Mouse (Mus musculus) brain, embryonic 18.5 days (tissue): ENCODE measurements around the gene Ppp1r16b.
"Not testable (repeated sequence)": the region's sequence is repeated elsewhere in the genome, so short reads cannot be mapped to it uniquely, and the experiment has no call there.

ENCODE experiments used
- DNase-seq: peaks from one replicate; pipeline ENCODE4 v3.0.0-alpha.2; 2012; ENCODE audit warnings: low read depth, low spot score

Gene Ppp1r16b

GRCm38 (mm10) chr2:158721481-158721880 is 56.3 kb downstream of the Ppp1r16b start:
- no peak for DNase-seq

GRCm38 (mm10) chr2:158722135-158722534 is 56.9 kb downstream of the Ppp1r16b start:
- DNase-seq: no peak

GRCm38 (mm10) chr2:158722991-158723551 is 57.9 kb downstream of the Ppp1r16b start:
- no peak for DNase-seq

DNA sequence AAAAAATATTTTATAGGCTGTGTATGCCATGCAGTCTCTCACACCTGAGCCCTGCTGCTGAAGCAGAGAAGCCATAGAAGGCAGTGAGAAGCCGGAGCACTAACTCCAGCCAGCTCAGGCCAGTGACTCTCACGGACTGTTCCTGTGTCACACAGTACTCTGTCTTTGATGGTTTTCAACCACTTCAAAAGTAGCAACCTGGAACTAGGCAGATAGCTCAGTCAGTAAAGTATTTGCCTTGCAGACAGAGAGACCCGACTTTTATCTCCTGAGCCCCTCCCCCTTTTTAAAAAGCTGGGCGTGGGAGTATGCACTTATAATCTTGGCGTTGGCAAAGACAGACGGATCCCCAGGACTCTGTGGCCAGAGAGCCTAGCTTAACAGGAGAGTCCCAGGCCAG is 58.6 kb downstream of the Ppp1r16b start:
- no peak for DNase-seq

DNA sequence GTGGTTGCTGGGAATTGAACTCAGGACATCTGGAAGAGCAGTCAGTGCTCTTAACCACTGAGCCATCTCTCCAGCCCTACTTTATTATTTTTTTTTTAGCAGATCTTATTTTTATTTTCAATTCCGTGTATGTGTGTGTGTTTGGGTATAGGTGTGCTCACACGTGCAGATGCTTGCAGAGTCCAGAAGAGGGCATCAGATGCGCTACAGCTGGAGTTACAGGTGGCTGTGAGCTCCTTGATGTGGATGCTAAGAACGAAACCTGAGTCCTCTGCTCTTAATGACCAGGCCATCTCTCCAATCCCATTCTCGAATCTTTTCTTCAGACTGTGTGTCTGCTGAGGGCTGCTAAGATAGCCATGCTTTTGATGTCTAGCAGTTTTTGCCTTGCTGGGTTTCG is 61.1 kb downstream of the Ppp1r16b start:
- no peak for DNase-seq

GRCm38 (mm10) chr2:158728061-158728815 is 63.0 kb downstream of the Ppp1r16b start:
- no peak for DNase-seq

GRCm38 (mm10) chr2:158730896-158731295 is 65.7 kb downstream of the Ppp1r16b start:
- DNase-seq: no peak

- DNase-seq: no peak
Observed at GRCm38 (mm10) chr2:158732521-158732920, 67.3 kb downstream of the Ppp1r16b start.

DNA sequence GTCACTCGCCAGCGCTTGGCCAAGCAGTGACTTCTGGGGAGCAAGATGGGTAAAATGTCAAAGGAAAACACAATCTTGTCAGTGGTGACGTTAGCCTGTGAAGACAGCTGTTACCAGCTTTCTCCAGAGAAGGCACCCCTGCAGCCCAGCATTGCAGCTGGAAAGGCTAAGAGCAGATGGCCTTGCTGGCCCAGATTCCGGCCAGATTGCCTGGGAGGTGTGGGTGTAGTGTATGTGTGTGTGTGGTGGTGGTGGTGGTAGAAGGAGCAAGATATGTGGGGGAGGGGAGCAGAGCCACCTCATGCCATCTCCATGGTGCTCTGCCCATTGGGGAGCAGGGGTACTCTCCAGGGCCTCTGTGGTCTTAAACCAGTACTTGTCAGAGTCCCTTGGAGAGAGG is 67.9 kb downstream of the Ppp1r16b start:
- no peak for DNase-seq

DNA sequence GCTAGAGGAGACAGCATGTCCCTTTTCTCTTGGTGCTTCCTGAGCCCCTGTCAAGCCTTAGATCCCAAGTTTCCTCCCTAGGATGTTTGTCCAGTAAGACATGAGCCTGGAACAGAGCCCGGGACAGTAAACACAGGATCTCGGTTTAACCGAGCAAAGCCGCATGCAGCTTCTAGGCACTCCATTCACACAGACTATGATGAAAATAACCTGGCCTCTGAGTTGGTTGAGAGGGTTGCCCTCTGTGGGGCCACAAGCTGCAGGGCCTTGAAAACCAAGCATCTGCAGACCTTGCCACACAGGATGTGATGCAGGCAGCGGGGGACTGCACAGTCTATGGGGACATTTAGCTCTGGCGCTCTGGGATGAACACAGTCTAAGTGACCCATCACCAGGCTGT is 68.7 kb downstream of the Ppp1r16b start:
- DNase-seq: no peak

DNA sequence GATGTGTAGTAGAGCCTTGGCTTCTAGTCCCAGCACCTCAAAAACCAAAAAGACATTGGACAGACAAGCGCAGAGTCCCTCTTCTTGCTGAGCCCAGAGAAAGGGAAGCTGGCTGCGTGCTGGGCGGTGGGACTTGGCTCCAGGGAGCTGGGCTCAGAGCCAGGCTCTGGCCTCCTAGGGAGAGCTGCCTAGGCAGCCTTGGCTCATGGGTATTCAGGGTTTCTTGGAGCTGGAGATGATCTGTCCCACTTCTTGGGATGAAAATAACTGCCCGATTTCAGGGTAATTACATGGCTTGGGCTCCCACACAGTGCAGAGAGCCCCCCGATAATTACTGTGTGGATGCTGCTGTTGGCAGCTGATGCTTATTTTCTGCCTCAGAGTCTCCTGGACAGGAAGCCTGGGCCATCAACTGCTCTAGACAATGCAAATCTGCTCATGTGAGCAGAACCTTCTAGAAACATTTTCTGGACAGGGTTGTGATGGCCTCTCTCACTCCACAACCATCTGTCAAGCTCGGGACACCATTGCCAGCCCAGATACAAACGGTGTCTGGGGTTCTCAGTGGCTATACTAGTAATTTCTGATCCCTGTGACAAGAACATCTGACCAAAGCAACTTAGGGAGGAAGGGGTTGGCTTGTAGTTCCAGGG is 69.4 kb downstream of the Ppp1r16b start:
- peak; percentile 34 for DNase-seq

DNA sequence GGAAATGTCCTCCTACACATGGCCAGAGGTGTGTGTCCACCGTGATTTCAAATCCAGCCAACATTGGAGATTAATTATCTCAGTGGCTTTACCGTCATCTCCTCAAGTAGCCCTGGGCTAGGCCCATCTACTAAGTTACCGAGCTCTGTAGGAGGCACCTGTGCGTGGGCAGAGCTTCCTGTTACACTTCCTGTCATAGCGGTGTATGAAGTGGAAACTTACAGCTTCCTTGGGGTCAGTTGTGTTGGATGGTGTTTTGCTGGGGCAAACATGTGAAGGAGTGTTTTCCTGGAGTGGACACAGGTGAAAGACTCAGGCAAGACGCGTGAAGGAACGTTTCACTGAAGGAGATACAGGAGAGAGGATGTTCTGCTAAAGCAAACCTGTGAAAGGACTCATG is 70.1 kb downstream of the Ppp1r16b start:
- no peak for DNase-seq

- DNase-seq: not testable (repeated sequence)
Observed at GRCm38 (mm10) chr2:158736247-158736646, 71.0 kb downstream of the Ppp1r16b start.

DNA sequence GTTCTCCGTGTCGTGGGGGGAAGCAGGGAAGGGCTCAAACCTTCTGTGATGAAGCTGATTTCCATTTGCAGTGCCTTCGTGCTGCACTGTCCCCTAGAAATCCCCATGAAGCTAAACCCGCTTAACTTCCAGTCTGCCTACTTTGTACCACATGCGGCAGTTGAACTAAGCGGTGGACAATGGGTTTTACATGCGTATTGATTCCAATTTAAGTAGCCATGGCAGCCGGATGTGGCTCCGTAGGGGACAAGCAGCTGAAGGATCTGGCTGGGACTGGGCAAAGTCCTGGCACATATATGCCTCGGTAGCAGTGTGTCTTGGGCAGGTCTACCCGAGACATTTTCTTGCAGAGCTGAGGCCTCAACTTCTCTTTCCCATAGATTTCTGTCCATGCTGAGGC is 73.4 kb downstream of the Ppp1r16b start:
- no peak for DNase-seq

DNA sequence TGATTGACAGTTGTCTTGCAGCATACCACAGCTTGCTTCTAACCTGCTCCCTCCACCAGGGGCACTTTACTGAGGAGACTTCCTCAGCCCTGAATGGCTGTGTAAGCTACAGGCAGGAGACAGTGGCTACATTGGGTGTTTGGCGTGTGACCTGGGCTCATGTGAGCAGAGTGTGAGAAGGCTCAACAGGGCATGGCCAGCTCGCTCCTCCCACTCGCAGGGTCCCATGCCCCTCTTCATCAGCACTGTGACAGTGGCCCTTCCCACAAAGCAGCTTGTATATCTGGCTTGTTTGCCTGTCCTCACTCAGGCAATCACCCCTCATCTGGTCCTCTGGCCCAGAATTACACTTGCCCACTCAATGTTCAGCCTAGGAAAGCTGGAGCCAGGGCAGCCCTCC is 73.9 kb downstream of the Ppp1r16b start:
- DNase-seq: no peak

DNA sequence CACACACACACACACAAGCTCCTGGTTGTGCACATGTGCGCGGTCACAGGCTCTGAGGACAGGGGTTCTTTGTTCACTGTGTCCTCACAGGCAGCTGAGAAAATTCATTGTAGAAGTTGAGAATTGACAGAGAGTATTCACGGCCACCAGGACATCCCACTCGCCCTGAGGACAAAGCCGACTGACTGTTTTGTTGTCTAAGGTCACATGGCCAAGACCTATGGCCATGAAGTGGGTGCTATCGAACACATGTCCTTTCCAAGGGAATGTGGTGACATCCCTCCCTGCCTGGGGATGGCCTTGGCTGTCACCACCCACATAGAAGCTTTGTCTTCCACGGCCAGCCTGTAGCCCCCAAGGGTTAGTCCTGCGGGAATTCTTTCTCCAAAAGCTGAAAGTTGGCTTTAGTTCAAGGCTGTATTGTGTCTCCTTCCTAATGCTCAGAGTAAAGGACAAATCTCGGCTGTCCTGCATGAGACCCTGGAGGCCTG is 75.9 kb downstream of the Ppp1r16b start:
- no peak for DNase-seq

DNA sequence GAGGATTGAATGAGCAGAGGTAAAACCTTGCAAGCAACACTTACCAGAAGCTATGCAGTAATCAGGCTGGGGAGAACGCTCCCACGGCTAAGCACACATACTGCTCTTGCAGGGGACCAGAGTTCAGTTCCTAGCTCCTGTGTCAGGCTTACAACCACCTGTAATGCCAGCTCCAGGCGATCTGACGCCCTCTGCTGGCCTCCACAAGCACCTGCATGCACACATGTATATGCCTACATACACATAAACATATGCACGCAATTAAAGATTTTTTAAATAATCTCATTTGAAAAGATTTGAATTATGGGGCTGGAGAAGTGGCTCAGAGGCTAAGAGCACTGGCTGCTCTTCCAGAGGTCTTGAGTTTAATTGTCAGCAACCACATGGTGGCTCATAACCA is 77.2 kb downstream of the Ppp1r16b start:
- no peak for DNase-seq

DNA sequence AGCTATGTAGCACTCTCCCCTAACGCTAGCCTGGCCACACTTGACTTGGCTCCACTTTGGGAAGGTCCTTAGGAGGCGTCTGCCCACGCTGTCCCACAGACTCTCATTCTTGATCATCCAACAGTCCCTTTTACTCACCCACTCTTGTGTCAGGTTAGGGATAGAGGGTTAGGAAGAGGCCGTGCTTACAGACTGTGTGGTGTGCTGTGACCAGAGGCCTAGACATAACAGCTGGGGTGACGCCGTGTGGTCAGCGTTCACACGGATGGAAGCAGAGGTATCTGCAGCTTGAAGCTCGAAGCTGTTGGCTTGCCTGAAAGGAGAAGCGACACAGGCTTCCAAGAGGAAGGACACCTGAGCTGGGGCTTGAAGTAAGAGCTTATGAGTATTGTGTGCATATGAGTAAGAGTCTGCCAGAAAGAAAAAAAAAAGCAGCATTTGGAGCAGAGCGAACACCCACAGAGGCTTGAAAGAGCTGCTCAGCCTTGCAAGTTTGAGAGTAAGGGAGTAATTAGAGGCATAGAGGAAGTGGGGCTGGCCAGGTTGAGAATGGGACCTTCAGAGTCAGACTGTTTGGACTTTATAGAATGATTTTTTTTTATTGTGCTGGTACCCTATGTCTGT is 78.4 kb downstream of the Ppp1r16b start:
- no peak for DNase-seq

GRCm38 (mm10) chr2:158745049-158745482 is 79.9 kb downstream of the Ppp1r16b start:
- DNase-seq: no peak

DNA sequence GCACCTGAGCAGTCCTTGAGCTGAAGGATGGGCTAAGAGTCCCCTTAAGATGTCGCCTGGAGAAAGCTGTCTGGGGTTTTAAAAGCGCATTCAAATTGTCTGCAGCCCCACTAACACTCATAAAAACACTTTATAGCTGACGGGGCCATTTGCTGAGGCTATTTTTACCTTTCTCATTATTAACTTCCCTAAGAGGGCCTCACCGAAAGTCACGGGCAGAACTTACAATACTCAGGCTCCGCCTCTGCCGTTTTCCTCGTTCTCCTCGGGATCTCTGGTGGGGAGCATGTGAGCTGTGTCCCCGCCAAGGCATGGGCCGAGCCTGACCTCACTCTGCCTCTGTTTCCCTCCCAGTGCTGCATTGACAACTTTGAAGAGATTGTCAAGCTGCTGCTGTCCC is 81.0 kb downstream of the Ppp1r16b start:
- DNase-seq: no peak

DNA sequence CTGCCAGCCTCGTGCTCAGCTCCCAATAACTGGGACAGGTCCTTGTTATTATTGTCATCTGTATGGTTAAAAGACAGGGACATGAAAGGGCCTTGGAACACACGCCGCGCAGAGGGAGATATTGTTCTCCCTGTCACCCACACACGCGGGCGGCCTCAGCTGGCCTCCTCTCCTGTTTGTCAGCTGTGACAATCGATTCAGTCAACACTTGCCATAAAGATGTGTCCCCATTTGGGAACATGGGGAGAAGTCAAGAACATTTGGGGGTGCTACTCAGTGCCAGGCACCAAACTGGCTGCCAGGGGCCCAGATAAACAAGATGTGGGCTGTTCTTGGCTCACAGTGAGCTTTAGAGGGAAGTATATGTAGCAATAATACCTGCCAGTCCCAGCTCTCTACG is 84.2 kb downstream of the Ppp1r16b start:
- no peak for DNase-seq

DNA sequence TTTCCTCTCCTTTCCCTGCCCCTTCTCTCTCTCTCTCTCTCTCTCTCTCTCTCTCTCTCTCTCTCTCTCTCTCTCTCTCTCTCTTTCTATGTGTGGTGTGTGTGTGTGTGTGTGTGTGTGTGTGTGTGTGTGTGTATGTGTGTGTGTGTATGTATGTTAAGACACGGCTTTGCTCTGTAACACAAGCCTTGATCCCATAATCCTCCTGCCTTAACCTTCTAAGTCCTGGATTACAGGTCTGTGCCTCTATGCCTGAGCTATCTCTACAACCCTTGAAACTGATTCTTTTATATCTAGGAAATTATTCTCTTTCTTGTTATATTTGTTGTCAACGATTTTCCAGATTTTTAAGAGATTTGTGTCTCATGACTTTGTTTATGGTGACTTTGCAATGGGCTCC is 95.0 kb downstream of the Ppp1r16b start:
- no peak for DNase-seq
